Mouse (Mus musculus): ENCODE results near the gene Irak3. TPM values are rescaled to one million over a fixed set of nuclear protein-coding genes. Genes with fewer than 3 reads are reported as not detected.
"Not testable (repeated sequence)": the region's sequence is repeated elsewhere in the genome, so short reads cannot be mapped to it uniquely, and the experiment has no call there.

The Irak3 gene
- polyA plus RNA-seq, 1 experiment, result 0.91 TPM

DNA sequence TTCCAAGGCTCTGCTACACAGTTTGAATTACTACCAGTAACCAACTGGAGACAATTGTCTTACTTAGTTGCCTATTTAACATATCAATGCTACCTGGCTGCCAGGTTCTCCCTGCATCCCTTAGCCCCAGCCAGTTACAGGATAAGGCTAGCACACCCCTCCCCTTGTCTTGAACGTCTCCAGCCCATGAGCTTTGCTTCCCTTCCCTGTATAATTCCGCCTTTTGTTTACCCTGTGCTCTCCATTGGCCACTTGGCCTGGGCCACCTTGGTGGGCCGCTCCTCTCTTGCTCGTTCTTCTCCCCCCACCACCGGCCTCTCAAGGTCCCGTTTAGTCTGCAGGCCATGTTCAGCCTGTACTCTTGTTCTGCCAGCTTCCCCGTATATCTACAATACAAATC lies 87.4 kb downstream of the Irak3 start:
- Histone ChIP-seq H3K27me3 (ENCODE audit: control insufficient read depth, insufficient read depth, low read length) (no peaks in the 10 kb centered on the region), H3K27ac (ENCODE audit: insufficient read depth, low read depth, low read length) (no peak overlapping the region), H3K4me3 (ENCODE audit: low read depth, low read length) (no peak overlapping the region), H3K4me1 (ENCODE audit: control insufficient read depth, insufficient read depth, insufficient read length, low read length) (no peaks in the 10 kb centered on the region; the same call in 1 of the 2 replicates), H3K36me3 (ENCODE audit: control insufficient read depth, insufficient read depth, low read length) (peaks cover 1% of the 10 kb centered on the region; the same call in 1 of the 2 replicates)
- 74% methylated on average over 7 of the region's 7 CpGs for WGBS
- TF ChIP-seq POLR2A (IDR thresholded peaks at IDR 0.05; ENCODE audit: low read depth, low read length) (no peak), CTCF (IDR thresholded peaks at IDR 0.05; ENCODE audit: extremely low read depth, insufficient read length, insufficient replicate concordance, low read depth, low read length) (no peak)

GRCm38 (mm10) chr10:120113980-120114379 lies 88.0 kb downstream of the Irak3 start:
- 92% methylated on average over 6 of the region's 6 CpGs for WGBS
- H3K27ac ChIP-seq (ENCODE audit: insufficient read depth, low read depth, low read length), result no peak overlapping the region
- no peak for TF ChIP-seq CTCF (IDR thresholded peaks at IDR 0.05; ENCODE audit: extremely low read depth, insufficient read length, insufficient replicate concordance, low read depth, low read length)
- no peak for TF ChIP-seq POLR2A (IDR thresholded peaks at IDR 0.05; ENCODE audit: low read depth, low read length)

DNA sequence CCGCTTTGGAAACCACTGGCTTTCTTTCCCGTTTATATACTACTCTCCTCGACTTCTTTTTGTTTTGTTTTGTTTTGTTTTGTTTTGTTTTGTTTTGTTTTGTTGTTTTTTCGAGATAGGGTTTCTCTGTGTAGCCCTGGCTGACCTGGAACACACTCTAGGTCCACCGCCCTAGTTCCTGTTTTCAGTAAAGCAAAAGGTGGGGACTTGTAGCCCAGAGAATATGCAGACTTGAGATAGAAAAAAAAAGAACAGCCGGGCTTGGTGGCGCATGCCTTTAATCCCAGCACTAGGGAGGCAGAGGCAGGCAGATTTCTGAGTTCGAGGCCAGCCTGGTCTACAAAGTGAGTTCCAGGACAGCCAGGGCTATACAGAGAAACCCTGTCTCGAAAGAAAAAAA lies 88.4 kb downstream of the Irak3 start:
- not testable (repeated sequence) for H3K36me3 ChIP-seq (ENCODE audit: control insufficient read depth, insufficient read depth, low read length); H3K4me3 ChIP-seq (ENCODE audit: low read depth, low read length); H3K4me1 ChIP-seq (ENCODE audit: control insufficient read depth, insufficient read depth, insufficient read length, low read length); H3K27me3 ChIP-seq (ENCODE audit: control insufficient read depth, insufficient read depth, low read length); H3K27ac ChIP-seq (ENCODE audit: insufficient read depth, low read depth, low read length)
- WGBS, result 48% methylated on average over 9 of the region's 9 CpGs

More at GRCm38 (mm10) chr10:120113980-120114379, 88.0 kb downstream of the Irak3 start:
- peaks cover 3% of the 10 kb centered on the region for H3K36me3 ChIP-seq (ENCODE audit: control insufficient read depth, insufficient read depth, low read length)
- no peaks in the 10 kb centered on the region for H3K27me3 ChIP-seq (ENCODE audit: control insufficient read depth, insufficient read depth, low read length)
- no peak overlapping the region for H3K4me3 ChIP-seq (ENCODE audit: low read depth, low read length)
- H3K4me1 ChIP-seq (ENCODE audit: control insufficient read depth, insufficient read depth, insufficient read length, low read length), result no peaks in the 10 kb centered on the region; the same call in 1 of the 2 replicates

GRCm38 (mm10) chr10:120112507-120113396 lies 89.2 kb downstream of the Irak3 start, which contains the start of gene Helb:
Gene Helb, minus strand, starts transcription at chr10:120112987.
- H3K27ac ChIP-seq (ENCODE audit: insufficient read depth, low read depth, low read length), result peak within 1 kb of the TSS; percentile 80
- H3K36me3 ChIP-seq (ENCODE audit: control insufficient read depth, insufficient read depth, low read length), result peaks cover 10% of the 10 kb centered on the region
- TF ChIP-seq CTCF (IDR thresholded peaks at IDR 0.05; ENCODE audit: extremely low read depth, insufficient read length, insufficient replicate concordance, low read depth, low read length), result no peak
- TF ChIP-seq POLR2A (IDR thresholded peaks at IDR 0.05; ENCODE audit: low read depth, low read length), result peak; percentile 45; the same call in 1 of the 2 replicates
- no peaks in the 10 kb centered on the region; the same call in 1 of the 2 replicates for H3K4me1 ChIP-seq (ENCODE audit: control insufficient read depth, insufficient read depth, insufficient read length, low read length)
- no peaks in the 10 kb centered on the region for H3K27me3 ChIP-seq (ENCODE audit: control insufficient read depth, insufficient read depth, low read length)
- H3K4me3 ChIP-seq (ENCODE audit: low read depth, low read length), result peak within 1 kb of the TSS; percentile 84
- under 1% methylated on average over 55 of the region's 55 CpGs for WGBS

DNA sequence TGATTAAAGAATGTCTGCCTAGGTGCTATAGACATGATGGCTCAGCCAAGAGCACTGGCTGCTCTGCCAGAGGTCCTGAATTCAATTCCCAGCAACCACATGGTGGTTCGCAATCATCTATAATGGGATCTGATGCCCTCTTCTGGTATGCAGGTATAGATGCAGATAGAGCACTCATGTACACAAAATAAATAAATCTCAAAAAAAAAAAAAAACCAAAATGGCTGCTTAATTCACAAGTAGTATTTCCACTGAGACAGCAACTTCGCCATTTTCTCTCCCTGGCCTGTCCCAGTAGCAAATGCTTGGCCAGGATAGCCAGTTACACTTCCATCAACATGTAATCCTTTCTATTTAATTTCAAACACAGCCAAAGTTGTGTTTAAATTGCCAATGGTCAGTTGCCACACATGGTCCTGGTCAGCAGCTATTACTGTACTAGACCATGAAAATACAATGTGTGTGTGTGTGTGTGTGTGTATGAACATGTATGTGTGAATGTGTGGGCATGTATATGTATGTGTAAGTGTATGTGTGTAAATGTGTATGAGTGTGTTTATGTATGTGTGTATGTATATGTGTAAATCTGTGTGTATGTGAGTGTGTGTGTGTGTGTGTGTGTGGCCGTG lies 90.1 kb downstream of the Irak3 start:
- peaks cover 15% of the 10 kb centered on the region for H3K36me3 ChIP-seq (ENCODE audit: control insufficient read depth, insufficient read depth, low read length)
- no peaks in the 10 kb centered on the region; the same call in 1 of the 2 replicates for H3K4me1 ChIP-seq (ENCODE audit: control insufficient read depth, insufficient read depth, insufficient read length, low read length)
- peak overlapping the region; percentile 84 for H3K4me3 ChIP-seq (ENCODE audit: low read depth, low read length)
- 64% methylated on average over 3 of the region's 3 CpGs for WGBS
- H3K27ac ChIP-seq (ENCODE audit: insufficient read depth, low read depth, low read length), result no peak overlapping the region
- no peak for TF ChIP-seq CTCF (IDR thresholded peaks at IDR 0.05; ENCODE audit: extremely low read depth, insufficient read length, insufficient replicate concordance, low read depth, low read length)
- TF ChIP-seq POLR2A (IDR thresholded peaks at IDR 0.05; ENCODE audit: low read depth, low read length), result no peak
- H3K27me3 ChIP-seq (ENCODE audit: control insufficient read depth, insufficient read depth, low read length), result no peaks in the 10 kb centered on the region

DNA sequence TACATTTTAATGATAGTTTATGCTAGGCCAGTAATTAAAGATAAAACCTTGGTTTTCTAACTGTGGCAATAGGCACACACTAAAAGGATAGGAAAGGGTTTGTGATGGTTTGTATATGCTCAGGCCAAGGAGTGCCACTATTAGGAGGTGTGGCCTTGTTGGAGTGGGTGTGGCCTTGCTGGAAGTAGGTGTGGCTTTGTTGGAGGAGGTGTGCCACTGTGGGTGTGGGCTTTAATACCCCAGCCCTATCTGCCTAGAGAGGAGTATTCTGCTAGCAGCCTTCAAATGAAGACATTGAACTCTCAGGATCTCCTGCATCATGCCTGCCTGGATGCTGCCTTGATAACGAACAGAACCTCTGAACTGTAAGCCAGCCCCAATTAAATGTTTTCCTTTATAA lies 101.1 kb downstream of the Irak3 start:
- H3K4me1 ChIP-seq (ENCODE audit: control insufficient read depth, insufficient read depth, insufficient read length, low read length), result no peaks in the 10 kb centered on the region
- H3K27me3 ChIP-seq (ENCODE audit: control insufficient read depth, insufficient read depth, low read length), result no peaks in the 10 kb centered on the region
- WGBS, result 94% methylated on average over 1 of the region's 1 CpGs
- H3K27ac ChIP-seq (ENCODE audit: insufficient read depth, low read depth, low read length), result no peak overlapping the region
- no peak overlapping the region for H3K4me3 ChIP-seq (ENCODE audit: low read depth, low read length)
- H3K36me3 ChIP-seq (ENCODE audit: control insufficient read depth, insufficient read depth, low read length), result peaks cover 43% of the 10 kb centered on the region
- TF ChIP-seq POLR2A (IDR thresholded peaks at IDR 0.05; ENCODE audit: low read depth, low read length) (no peak), CTCF (IDR thresholded peaks at IDR 0.05; ENCODE audit: extremely low read depth, insufficient read length, insufficient replicate concordance, low read depth, low read length) (no peak)

DNA sequence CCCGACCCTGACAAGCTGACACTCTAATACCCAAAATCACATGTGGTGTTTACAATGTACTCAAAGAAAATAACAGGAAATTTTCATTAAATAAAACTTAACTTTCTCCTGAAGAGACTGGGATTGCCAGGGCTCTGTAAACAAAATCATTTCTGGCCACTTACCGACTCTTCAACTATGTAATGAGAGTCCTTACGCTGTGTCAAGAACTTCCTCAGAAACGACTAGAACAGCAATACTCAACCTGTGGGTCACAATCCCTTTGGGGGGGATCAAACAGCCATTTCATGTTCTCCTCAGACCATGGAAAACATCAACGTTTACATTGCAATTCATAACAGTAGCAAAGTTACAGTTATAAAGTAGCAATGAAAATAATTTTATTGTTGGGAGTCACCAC lies 104.4 kb downstream of the Irak3 start:
- WGBS, result 77% methylated on average over 5 of the region's 5 CpGs
- no peak for TF ChIP-seq POLR2A (IDR thresholded peaks at IDR 0.05; ENCODE audit: low read depth, low read length)
- TF ChIP-seq CTCF (IDR thresholded peaks at IDR 0.05; ENCODE audit: extremely low read depth, insufficient read length, insufficient replicate concordance, low read depth, low read length), result no peak
- H3K27me3 ChIP-seq (ENCODE audit: control insufficient read depth, insufficient read depth, low read length), result no peaks in the 10 kb centered on the region
- H3K4me3 ChIP-seq (ENCODE audit: low read depth, low read length), result no peak overlapping the region
- H3K27ac ChIP-seq (ENCODE audit: insufficient read depth, low read depth, low read length), result no peak overlapping the region
- no peaks in the 10 kb centered on the region for H3K4me1 ChIP-seq (ENCODE audit: control insufficient read depth, insufficient read depth, insufficient read length, low read length)
- peaks cover 41% of the 10 kb centered on the region for H3K36me3 ChIP-seq (ENCODE audit: control insufficient read depth, insufficient read depth, low read length)

All from small intestine, adult 2 months (tissue).